21 mouse cellular contexts compared by ENCODE assay signal in the genomic region with DNA sequence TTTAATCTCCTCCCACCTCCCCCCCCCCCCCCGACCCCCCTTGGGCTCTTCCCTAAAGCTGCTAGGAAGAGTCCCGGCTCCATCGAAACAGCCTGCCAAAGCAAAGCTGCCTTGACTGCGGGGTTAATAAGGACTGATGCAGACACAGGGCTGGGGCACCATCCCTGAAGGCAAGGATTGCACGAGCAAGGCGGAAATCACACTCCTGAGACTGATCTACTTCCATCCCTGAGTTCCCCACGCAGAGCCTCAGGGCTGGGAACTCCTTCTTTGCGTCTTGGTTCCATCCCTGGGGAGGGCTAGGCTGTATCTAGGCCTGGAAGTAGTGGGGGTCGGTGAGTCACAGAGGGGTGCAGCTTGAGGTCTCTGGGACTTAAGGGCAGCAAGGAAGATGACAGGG. TPM values are rescaled to one million over a fixed set of nuclear protein-coding genes. Genes with fewer than 3 reads are reported as not detected.
DNase-seq lines count a peak whose midpoint lies in the region; ATAC-seq and TF ChIP-seq lines count a peak whose summit lies in the region.
"Had no signal": no experiment of that assay in that cellular context is flagged by ENCODE, and none has a peak within 500 bp of the region (broad histone marks: within the 10 kb centered on the region; RNA-seq: fewer than 3 reads in every experiment).

No protein-coding gene starts in this region.

- peak overlapping the region; percentile 89 for H3K27ac ChIP-seq in cerebellum, adult 2 months (ENCODE audit: insufficient read depth, low read length)
- peak overlapping the region; percentile 94 for H3K27ac ChIP-seq in midbrain, embryonic 10.5 days (replicated peaks)
- H3K27ac ChIP-seq: embryonic facial prominence, embryonic 12.5 days; gastrocnemius, adult 2 months; limb, embryonic 15.5 days had no signal

- H3K27me3 ChIP-seq in cerebellum, adult 2 months (ENCODE audit: control insufficient read depth, insufficient read depth, low read length) = no peaks in the 10 kb centered on the region
- H3K27me3 ChIP-seq in midbrain, embryonic 10.5 days (ENCODE audit: low read depth, poor library complexity, severe bottlenecking) = peaks cover 99% of the 10 kb centered on the region

- WGBS in cerebellum, adult 2 months = 7% methylated on average over 9 of the region's 9 CpGs
- WGBS in midbrain, embryonic 10.5 days = 2% methylated on average over 9 of the region's 9 CpGs

- TF ChIP-seq POLR2A in cerebellum, adult 2 months (IDR thresholded peaks at IDR 0.05; ENCODE audit: borderline replicate concordance, insufficient read depth, low read length) = no peak

- H3K9me3 ChIP-seq in midbrain, embryonic 10.5 days (replicated peaks) = no peaks in the 10 kb centered on the region
- H3K9me3 ChIP-seq: embryonic facial prominence, embryonic 12.5 days; G1E; limb, embryonic 15.5 days had no signal

- peaks cover 28% of the 10 kb centered on the region for H3K4me1 ChIP-seq in cerebellum, adult 2 months (ENCODE audit: control insufficient read depth, insufficient read depth, low read length)
- H3K4me1 ChIP-seq in midbrain, embryonic 10.5 days = peaks cover 83% of the 10 kb centered on the region
- H3K4me1 ChIP-seq: embryonic facial prominence, embryonic 12.5 days had no signal

- peak overlapping the region; percentile 11 for H3K4me3 ChIP-seq in cerebellum, adult 2 months (replicated peaks; ENCODE audit: insufficient read depth, low read depth, low read length)
- H3K4me3 ChIP-seq in midbrain, embryonic 10.5 days = peak overlapping the region; percentile 51
- H3K4me3 ChIP-seq: embryonic facial prominence, embryonic 12.5 days; gastrocnemius, adult 2 months; limb, embryonic 15.5 days had no signal

- no peak for TF ChIP-seq CTCF in cerebellum, adult 2 months (IDR thresholded peaks at IDR 0.05; ENCODE audit: borderline replicate concordance, insufficient read depth, low read depth, low read length)

- H3K36me3 ChIP-seq in midbrain, embryonic 10.5 days = peaks cover 31% of the 10 kb centered on the region
- H3K36me3 ChIP-seq: embryonic facial prominence, embryonic 12.5 days; G1E; limb, embryonic 15.5 days had no signal

- no peak for ATAC-seq in cerebellum, adult (ENCODE audit: insufficient number of reproducible peaks, low FRiP score, low TSS enrichment)
- ATAC-seq: CD4-positive, CD25-positive, alpha-beta regulatory T cell, adult 4 months; forebrain, postnatal 0 days had no signal

- DNase-seq in cerebellum, adult 2 months = peak; percentile 37 to 53
- peak; percentile 32 for DNase-seq in retina, postnatal 1 day
- DNase-seq in retina, embryonic 14.5 days (ENCODE audit: low spot score) = no peak
- peak; percentile 60 for DNase-seq in midbrain, embryonic 10.5 days (ENCODE audit: low spot score)
- DNase-seq in urinary bladder, adult 18-20 months (ENCODE audit: low spot score in 2 of 2) = no peak
- no peak for DNase-seq in thymus, postnatal 36 days
- no peak for DNase-seq in adrenal gland, adult (ENCODE audit: inconsistent age in 2 of 2, low spot score in 1 of 2)
- DNase-seq: forebrain, postnatal 0 days; gastrocnemius, adult 2 months; kidney, adult 18-20 months; kidney, postnatal 14 days; right cerebral cortex, postnatal 14 days; thymus, postnatal 14 days had no signal

RNA-seq across cellular contexts. Expression of a gene that starts 8.6 kb away (rescaled TPM):
- 72.9 and 92.2 TPM in 2 replicates for polyA plus RNA-seq in cerebellum, adult 2 months (2012; rRNA removed)
- polyA plus RNA-seq in midbrain, embryonic 10.5 days (2016; fragmentation: Nextera tagmentation; extraction: Ambion mirVana) = 0.84 and 1.1 TPM in 2 replicates
- polyA plus RNA-seq: CD4-positive, CD25-positive, alpha-beta regulatory T cell, adult 4 months; embryonic facial prominence, embryonic 12.5 days; forebrain, postnatal 0 days; G1E; heart, embryonic 16.5 days; limb, embryonic 15.5 days; liver, embryonic 16.5 days; stomach, embryonic 16.5 days had no signal

Comparison
In these comparisons a context has a peak if more than half of its experiments do, and no peak if none do; other contexts are left out.
1. DNase-seq: peak in cerebellum, adult 2 months (2 of 2), retina, postnatal 1 day (single experiment) and midbrain, embryonic 10.5 days (single experiment); none in retina, embryonic 14.5 days (single experiment), urinary bladder, adult 18-20 months (0 of 2), thymus, postnatal 36 days (0 of 2) and adrenal gland, adult (0 of 2).
2. RNA of a gene that starts 8.6 kb away (polyA plus RNA-seq): 72.9 to 92.2 TPM in cerebellum, adult 2 months; 0.84 to 1.1 TPM in midbrain, embryonic 10.5 days; every median in the first group is over 10 times any median in the second.